Mouse (Mus musculus): ENCODE measurements around the gene Olfr1496. TPM values are rescaled to one million over a fixed set of nuclear protein-coding genes. Genes with fewer than 3 reads are reported as not detected.
A peak's percentile ranks its signal among the peaks of the same experiment; 100 is the strongest.

The Olfr1496 gene
- polyA plus RNA-seq, 1 experiment from 2014 or later: not detected

DNA sequence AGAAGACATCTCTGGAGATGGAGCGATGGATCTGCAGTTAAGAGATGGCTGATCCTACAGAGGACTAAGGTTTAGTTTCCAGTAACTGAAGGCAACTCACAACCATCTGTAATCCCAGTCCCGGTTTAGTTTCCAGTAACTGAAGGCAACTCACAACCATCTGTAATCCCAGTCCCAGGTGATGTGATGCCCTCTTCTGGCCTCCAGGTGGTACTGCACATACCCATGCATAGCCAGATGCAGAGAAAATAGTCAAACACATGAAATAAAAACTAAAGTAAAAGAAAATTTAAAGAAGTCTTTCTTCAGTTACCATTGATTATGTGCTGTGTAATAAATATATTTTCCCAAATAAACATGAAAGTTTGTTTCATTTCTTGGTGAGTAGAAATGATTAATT is 35.1 kb downstream of the Olfr1496 start:
- Histone ChIP-seq H3K4me3 (replicated peaks; ENCODE audit: low read depth, low read length) (no peak overlapping the region), H3K4me1 (replicated peaks; ENCODE audit: insufficient read depth, low read length) (no peaks in the 10 kb centered on the region), H3K9ac (ENCODE audit: low read depth, low read length) (no peak overlapping the region), H3K36me3 (ENCODE audit: insufficient read depth, low read length) (no peaks in the 10 kb centered on the region), H3K4me2 (ENCODE audit: low read length) (no peak overlapping the region), H3K27ac (no peak overlapping the region), H3K27me3 (ENCODE audit: insufficient read depth, low read length) (no peaks in the 10 kb centered on the region), H3K9me3 (replicated peaks; ENCODE audit: low read length) (no peaks in the 10 kb centered on the region)
- ATAC-seq (replicated peaks; ENCODE audit: low FRiP score, low read depth) (no peak), DNase-seq (ENCODE audit: low spot score) (no peak)
- peak; percentile 41 for TF ChIP-seq CTCF (IDR thresholded peaks at IDR 0.05; ENCODE audit: low read depth)
- 59% methylated on average over 2 of the region's 2 CpGs for WGBS

DNA sequence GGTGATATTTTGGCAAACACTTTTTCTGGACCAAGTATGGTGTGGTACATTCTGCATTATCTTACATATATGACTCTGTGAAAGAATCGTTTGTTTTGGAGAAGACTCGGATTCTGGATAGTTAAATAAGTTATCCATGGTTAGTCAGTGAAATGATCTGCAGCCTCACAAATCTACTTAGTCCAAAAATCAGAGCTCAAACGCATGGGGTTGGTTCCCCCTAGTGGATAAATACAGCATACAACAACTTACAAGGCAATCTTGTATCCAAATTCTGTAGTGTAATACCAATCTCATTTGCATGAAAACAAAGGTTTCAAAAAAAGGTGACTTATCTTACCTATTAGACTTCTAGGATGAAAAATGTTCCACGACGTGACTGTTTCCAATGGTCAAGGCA is 41.1 kb downstream of the Olfr1496 start:
- Histone ChIP-seq H3K9ac (ENCODE audit: low read depth, low read length) (no peak overlapping the region), H3K4me3 (replicated peaks; ENCODE audit: low read depth, low read length) (no peak overlapping the region), H3K27ac (no peak overlapping the region), H3K4me2 (ENCODE audit: low read length) (no peak overlapping the region), H3K9me3 (replicated peaks; ENCODE audit: low read length) (no peaks in the 10 kb centered on the region), H3K36me3 (ENCODE audit: insufficient read depth, low read length) (no peaks in the 10 kb centered on the region), H3K27me3 (ENCODE audit: insufficient read depth, low read length) (no peaks in the 10 kb centered on the region), H3K4me1 (replicated peaks; ENCODE audit: insufficient read depth, low read length) (no peaks in the 10 kb centered on the region)
- peak; percentile 69 for TF ChIP-seq CTCF (IDR thresholded peaks at IDR 0.05; ENCODE audit: low read depth)
- 35% methylated on average over 5 of the region's 5 CpGs for WGBS
- ATAC-seq (replicated peaks; ENCODE audit: low FRiP score, low read depth) (no peak), DNase-seq (ENCODE audit: low spot score) (peak; percentile 54)

DNA sequence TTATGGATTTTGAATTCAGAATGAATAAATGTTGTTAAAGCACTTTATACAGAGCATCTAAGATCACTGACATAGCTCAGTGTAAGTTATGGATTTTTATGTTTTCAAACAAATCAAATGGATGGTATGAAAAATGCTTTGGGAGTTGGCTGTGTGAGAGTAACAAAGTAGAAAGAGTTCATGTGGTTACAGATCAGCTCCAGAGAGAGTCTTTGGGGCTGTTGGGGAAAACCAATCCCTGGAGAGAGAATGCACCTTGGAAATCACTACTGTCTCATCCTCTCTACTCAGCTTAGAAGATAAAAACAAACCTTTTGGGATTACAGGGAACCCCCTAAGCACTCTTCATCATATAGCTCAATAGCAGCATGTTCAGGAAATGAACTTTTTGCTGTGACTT is 41.7 kb downstream of the Olfr1496 start, which contains the start of gene Olfr1499:
Gene Olfr1499, minus strand, starts transcription at position 101 of the 400 bp plus-strand sequence.
- H3K27ac ChIP-seq: no peak within 1 kb of the TSS
- H3K27me3 ChIP-seq (ENCODE audit: insufficient read depth, low read length): no peaks in the 10 kb centered on the region
- H3K4me2 ChIP-seq (ENCODE audit: low read length): no peak within 1 kb of the TSS
- no peak for DNase-seq (ENCODE audit: low spot score)
- ATAC-seq (replicated peaks; ENCODE audit: low FRiP score, low read depth): no peak
- no peaks in the 10 kb centered on the region for H3K4me1 ChIP-seq (replicated peaks; ENCODE audit: insufficient read depth, low read length)
- no peak for TF ChIP-seq CTCF (IDR thresholded peaks at IDR 0.05; ENCODE audit: low read depth)
- H3K9me3 ChIP-seq (replicated peaks; ENCODE audit: low read length): no peaks in the 10 kb centered on the region
- H3K9ac ChIP-seq (ENCODE audit: low read depth, low read length): no peak within 1 kb of the TSS
- no peaks in the 10 kb centered on the region for H3K36me3 ChIP-seq (ENCODE audit: insufficient read depth, low read length)
- no peak within 1 kb of the TSS for H3K4me3 ChIP-seq (replicated peaks; ENCODE audit: low read depth, low read length)

DNA sequence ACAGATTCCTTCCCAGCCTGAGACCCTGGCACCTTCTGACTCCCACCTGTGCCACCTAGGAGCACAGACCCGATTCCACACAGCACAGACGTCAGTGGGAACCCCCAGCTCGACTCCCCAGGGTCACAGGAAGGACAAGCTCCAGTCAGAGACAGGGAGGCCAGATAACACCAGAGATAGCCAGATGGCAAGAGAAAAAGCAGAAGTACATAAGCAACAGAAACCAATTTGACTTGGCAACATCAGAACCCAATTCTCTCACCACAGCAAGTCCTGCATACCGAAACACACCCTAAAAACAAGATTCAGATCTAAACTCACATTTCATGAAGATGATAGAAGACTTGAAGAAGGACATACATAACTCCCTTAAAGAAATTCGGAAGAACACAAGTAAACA is 43.2 kb downstream of the Olfr1496 start:
- no peak overlapping the region for H3K4me2 ChIP-seq (ENCODE audit: low read length)
- no peak overlapping the region for H3K9ac ChIP-seq (ENCODE audit: low read depth, low read length)
- WGBS: 69% methylated on average over 5 of the region's 5 CpGs
- no peak for ATAC-seq (replicated peaks; ENCODE audit: low FRiP score, low read depth)
- no peaks in the 10 kb centered on the region for H3K27me3 ChIP-seq (ENCODE audit: insufficient read depth, low read length)
- no peak for TF ChIP-seq CTCF (IDR thresholded peaks at IDR 0.05; ENCODE audit: low read depth)
- no peak overlapping the region for H3K4me3 ChIP-seq (replicated peaks; ENCODE audit: low read depth, low read length)
- no peaks in the 10 kb centered on the region for H3K36me3 ChIP-seq (ENCODE audit: insufficient read depth, low read length)
- H3K4me1 ChIP-seq (replicated peaks; ENCODE audit: insufficient read depth, low read length): no peaks in the 10 kb centered on the region
- no peak overlapping the region for H3K27ac ChIP-seq
- H3K9me3 ChIP-seq (replicated peaks; ENCODE audit: low read length): no peaks in the 10 kb centered on the region
- no peak for DNase-seq (ENCODE audit: low spot score)

DNA sequence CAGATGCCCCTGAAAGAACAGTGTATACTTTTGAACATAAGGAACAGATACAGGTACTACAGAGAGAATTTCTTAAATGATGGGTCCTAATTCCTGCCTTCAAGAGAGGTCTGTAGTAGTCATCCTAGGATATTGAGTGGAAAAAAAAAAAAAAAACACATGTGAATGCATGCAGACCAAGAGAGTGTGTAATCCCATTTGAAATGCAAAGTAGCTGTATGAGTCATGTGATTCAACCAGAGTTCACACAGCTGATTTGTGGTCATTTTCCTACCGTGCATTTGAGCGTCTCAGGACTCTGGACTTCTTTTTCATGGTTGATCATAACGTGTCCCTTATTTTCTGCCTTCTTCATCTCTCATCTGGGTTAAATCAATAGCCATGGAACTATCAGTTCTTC is 50.8 kb downstream of the Olfr1496 start:
- DNase-seq (ENCODE audit: low spot score) (no peak), ATAC-seq (replicated peaks; ENCODE audit: low FRiP score, low read depth) (no peak)
- Histone ChIP-seq H3K4me1 (replicated peaks; ENCODE audit: insufficient read depth, low read length) (no peaks in the 10 kb centered on the region), H3K36me3 (ENCODE audit: insufficient read depth, low read length) (no peaks in the 10 kb centered on the region), H3K9ac (ENCODE audit: low read depth, low read length) (no peak overlapping the region), H3K27me3 (ENCODE audit: insufficient read depth, low read length) (no peaks in the 10 kb centered on the region), H3K4me3 (replicated peaks; ENCODE audit: low read depth, low read length) (no peak overlapping the region), H3K4me2 (ENCODE audit: low read length) (no peak overlapping the region), H3K27ac (no peak overlapping the region), H3K9me3 (replicated peaks; ENCODE audit: low read length) (no peaks in the 10 kb centered on the region)
- TF ChIP-seq CTCF (IDR thresholded peaks at IDR 0.05; ENCODE audit: low read depth): no peak
- WGBS: 77% methylated on average over 3 of the region's 3 CpGs

DNA sequence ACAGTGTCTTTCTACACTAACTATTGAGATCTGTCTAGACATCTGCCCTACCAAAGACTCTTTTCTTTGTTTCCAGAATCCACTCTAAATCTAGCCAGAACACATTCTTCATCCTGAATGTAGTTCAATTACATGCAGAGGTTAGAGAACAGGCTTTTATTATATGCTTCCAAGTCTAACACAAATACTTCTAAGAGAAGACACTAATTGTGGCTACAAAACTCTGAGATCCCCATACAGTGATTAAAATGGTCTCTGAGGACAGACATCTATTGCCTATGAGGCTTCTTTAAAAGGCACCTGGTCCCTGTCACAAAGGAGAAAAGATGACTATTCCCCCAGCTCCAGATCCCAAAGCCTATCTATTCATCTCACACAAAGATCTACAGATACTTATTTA is 52.7 kb downstream of the Olfr1496 start, which contains the start of gene Olfr1500:
Gene Olfr1500, minus strand, starts transcription at position 101 of the 400 bp plus-strand sequence.
- Histone ChIP-seq H3K4me1 (replicated peaks; ENCODE audit: insufficient read depth, low read length) (no peaks in the 10 kb centered on the region), H3K9ac (ENCODE audit: low read depth, low read length) (no peak within 1 kb of the TSS), H3K27me3 (ENCODE audit: insufficient read depth, low read length) (no peaks in the 10 kb centered on the region), H3K36me3 (ENCODE audit: insufficient read depth, low read length) (no peaks in the 10 kb centered on the region), H3K27ac (no peak within 1 kb of the TSS), H3K9me3 (replicated peaks; ENCODE audit: low read length) (no peaks in the 10 kb centered on the region), H3K4me2 (ENCODE audit: low read length) (no peak within 1 kb of the TSS), H3K4me3 (replicated peaks; ENCODE audit: low read depth, low read length) (no peak within 1 kb of the TSS)
- DNase-seq (ENCODE audit: low spot score): no peak
- ATAC-seq (replicated peaks; ENCODE audit: low FRiP score, low read depth): no peak
- TF ChIP-seq CTCF (IDR thresholded peaks at IDR 0.05; ENCODE audit: low read depth): no peak

Other genes starting within 250 kb of the Olfr1496 start
- gene Olfr1480, start 250.0 kb upstream of the Olfr1496 start, polyA plus RNA-seq (2015; fragmentation: Nextera tagmentation; extraction: Ambion mirVana): not detected in 2 replicates
- gene Olfr1484, start 194.4 kb upstream of the Olfr1496 start, polyA plus RNA-seq (2015; fragmentation: Nextera tagmentation; extraction: Ambion mirVana): not detected in 2 replicates
- not detected in 2 replicates for gene Olfr1487, start 160.5 kb upstream of the Olfr1496 start, polyA plus RNA-seq (2015; fragmentation: Nextera tagmentation; extraction: Ambion mirVana)
- gene Olfr1489, start 146.3 kb upstream of the Olfr1496 start, polyA plus RNA-seq (2015; fragmentation: Nextera tagmentation; extraction: Ambion mirVana): not detected in 2 replicates
- gene Olfr1490, start 126.8 kb upstream of the Olfr1496 start, polyA plus RNA-seq (2015; fragmentation: Nextera tagmentation; extraction: Ambion mirVana): not detected in 2 replicates
- gene Olfr1491, start 80.6 kb upstream of the Olfr1496 start, polyA plus RNA-seq (2015; fragmentation: Nextera tagmentation; extraction: Ambion mirVana): not detected in 2 replicates
- gene Olfr1493-ps1, start 54.6 kb upstream of the Olfr1496 start, polyA plus RNA-seq (2015; fragmentation: Nextera tagmentation; extraction: Ambion mirVana): not detected in 2 replicates
- not detected in 2 replicates for gene Olfr1494, start 38.1 kb upstream of the Olfr1496 start, polyA plus RNA-seq (2015; fragmentation: Nextera tagmentation; extraction: Ambion mirVana)
- not detected in 2 replicates for gene Olfr1495, start 13.3 kb upstream of the Olfr1496 start, polyA plus RNA-seq (2015; fragmentation: Nextera tagmentation; extraction: Ambion mirVana)
- not detected in 2 replicates for gene Olfr1497, start 20.3 kb downstream of the Olfr1496 start, polyA plus RNA-seq (2015; fragmentation: Nextera tagmentation; extraction: Ambion mirVana)
- not detected in 2 replicates for gene Olfr1499, start 41.6 kb downstream of the Olfr1496 start, polyA plus RNA-seq (2015; fragmentation: Nextera tagmentation; extraction: Ambion mirVana)
- gene Olfr1500, start 52.6 kb downstream of the Olfr1496 start, polyA plus RNA-seq (2015; fragmentation: Nextera tagmentation; extraction: Ambion mirVana): not detected in 2 replicates
- gene Olfr1501, start 72.8 kb downstream of the Olfr1496 start, polyA plus RNA-seq (2015; fragmentation: Nextera tagmentation; extraction: Ambion mirVana): not detected in 2 replicates
- not detected in 2 replicates for gene Olfr1502, start 83.9 kb downstream of the Olfr1496 start, polyA plus RNA-seq (2015; fragmentation: Nextera tagmentation; extraction: Ambion mirVana)
- gene Olfr1504, start 120.0 kb downstream of the Olfr1496 start, polyA plus RNA-seq (2015; fragmentation: Nextera tagmentation; extraction: Ambion mirVana): not detected in 2 replicates
- gene Olfr1505, start 135.7 kb downstream of the Olfr1496 start, polyA plus RNA-seq (2015; fragmentation: Nextera tagmentation; extraction: Ambion mirVana): not detected in 2 replicates

Data from kidney, postnatal 0 days (tissue).